Mouse (Mus musculus) right cerebral cortex, postnatal 10 days (tissue): Measurements from ENCODE around the gene Loxl4.

ENCODE experiments used
- DNase-seq, 2 experiments: peaks; one replicate each; pipeline ENCODE4 v3.0.0; 2021; ENCODE audit warnings: low spot score in 2 of 2

Gene Loxl4

GRCm38 (mm10) chr19:42612654-42613053 is at the start of gene Loxl4:
TSS of gene Loxl4 (minus strand) at chr19:42612813.
- DNase-seq, result no peak

- DNase-seq, result peak in 1 of 2 experiments; percentile 14
Observed at GRCm38 (mm10) chr19:42661430-42662164, 49.0 kb upstream of the Loxl4 start.

- DNase-seq, result no peak
Observed at GRCm38 (mm10) chr19:42660244-42660565, 47.6 kb upstream of the Loxl4 start.

GRCm38 (mm10) chr19:42659354-42660243 is 47.0 kb upstream of the Loxl4 start:
- peak; percentile 77 to 78 for DNase-seq

GRCm38 (mm10) chr19:42658435-42659135 is 46.0 kb upstream of the Loxl4 start:
- no peak for DNase-seq

GRCm38 (mm10) chr19:42657769-42658168 is 45.2 kb upstream of the Loxl4 start:
- peak; percentile 63 for DNase-seq

- no peak for DNase-seq
Observed at GRCm38 (mm10) chr19:42657306-42657705, 44.7 kb upstream of the Loxl4 start.

- peak in 1 of 2 experiments; percentile 81 for DNase-seq
Observed at GRCm38 (mm10) chr19:42655006-42655405, 42.4 kb upstream of the Loxl4 start.

GRCm38 (mm10) chr19:42653091-42653490 is 40.5 kb upstream of the Loxl4 start:
- DNase-seq, result no peak

GRCm38 (mm10) chr19:42652425-42652824 is 39.8 kb upstream of the Loxl4 start:
- no peak for DNase-seq

- DNase-seq, result peak in 1 of 2 experiments; percentile 17
Observed at GRCm38 (mm10) chr19:42640211-42640610, 27.6 kb upstream of the Loxl4 start.

- DNase-seq, result no peak
Observed at GRCm38 (mm10) chr19:42639544-42639943, 26.9 kb upstream of the Loxl4 start.

GRCm38 (mm10) chr19:42638604-42639481 is 26.2 kb upstream of the Loxl4 start:
- DNase-seq, result peak in 1 of 2 experiments; percentile 25

- peak in 1 of 2 experiments; percentile 16 for DNase-seq
Observed at GRCm38 (mm10) chr19:42636631-42637030, 24.0 kb upstream of the Loxl4 start.

- DNase-seq, result peak in 1 of 2 experiments; percentile 27
Observed at GRCm38 (mm10) chr19:42633650-42634049, 21.0 kb upstream of the Loxl4 start.

GRCm38 (mm10) chr19:42632301-42632700 is 19.7 kb upstream of the Loxl4 start:
- no peak for DNase-seq

- DNase-seq, result peak; percentile 31 to 43
Observed at GRCm38 (mm10) chr19:42631541-42631961, 18.9 kb upstream of the Loxl4 start.

- peak in 1 of 2 experiments; percentile 19 for DNase-seq
Observed at GRCm38 (mm10) chr19:42628068-42628467, 15.5 kb upstream of the Loxl4 start.

GRCm38 (mm10) chr19:42613647-42614225 is 1.1 kb upstream of the Loxl4 start:
- DNase-seq, result no peak

GRCm38 (mm10) chr19:42613116-42613515 is 503 bp upstream of the Loxl4 start:
- no peak for DNase-seq

- DNase-seq, result no peak
Observed at GRCm38 (mm10) chr19:42611746-42612145, 867 bp downstream of the Loxl4 start.
